Mouse (Mus musculus) gastrocnemius, postnatal 36 days (tissue): ENCODE results near the gene Ppm1l. TPM values are rescaled to one million over a fixed set of nuclear protein-coding genes. Genes with fewer than 3 reads are reported as not detected.

Experiments used
- DNase-seq, 2 experiments: peaks; one replicate each; pipeline ENCODE4 v3.0.0; 2022
- intact Hi-C: fragments of 180-260 bp; cut with DNase I; formaldehyde crosslinking; loops from one replicate; pipeline ENCODE4 v1.15.1; 2025
- total RNA-seq, 2 experiments: library from RNA; stranded (reverse); gene quantifications; 2 replicates each; pipeline ENCODE4 v1.2.3; 2021

Gene Ppm1l
- total RNA-seq, 2 experiments from 2014 or later: 71.0 to 77.5 TPM

- no peak for DNase-seq
- intact Hi-C loops: no loop called here
These were observed 255.9 kb downstream of the Ppm1l start for GRCm38 (mm10) chr3:69572561-69572960.

- no peak for DNase-seq
- intact Hi-C loops: no loop called here
These were observed 258.9 kb downstream of the Ppm1l start for GRCm38 (mm10) chr3:69575577-69575976.

DNA sequence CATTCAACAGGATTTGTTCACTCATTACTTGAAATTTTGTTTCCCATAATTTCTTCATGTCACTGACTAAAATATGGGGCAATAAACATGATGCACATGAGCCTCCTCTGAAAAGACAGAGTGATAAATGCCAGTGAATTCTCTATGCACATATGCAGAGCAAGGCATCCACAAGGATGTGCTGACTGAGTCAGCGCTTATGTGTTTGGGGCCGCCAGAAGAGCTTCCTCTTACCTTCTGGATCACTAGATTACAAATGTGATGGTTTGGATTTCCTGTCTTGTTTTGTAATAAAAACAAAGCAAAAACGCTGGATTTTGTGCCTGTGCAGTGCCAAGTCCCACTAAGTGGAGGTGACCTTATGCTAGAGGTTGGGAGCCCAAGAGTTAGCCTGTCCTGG is 260.1 kb downstream of the Ppm1l start:
- DNase-seq: no peak
- intact Hi-C loops: no loop called here

DNA sequence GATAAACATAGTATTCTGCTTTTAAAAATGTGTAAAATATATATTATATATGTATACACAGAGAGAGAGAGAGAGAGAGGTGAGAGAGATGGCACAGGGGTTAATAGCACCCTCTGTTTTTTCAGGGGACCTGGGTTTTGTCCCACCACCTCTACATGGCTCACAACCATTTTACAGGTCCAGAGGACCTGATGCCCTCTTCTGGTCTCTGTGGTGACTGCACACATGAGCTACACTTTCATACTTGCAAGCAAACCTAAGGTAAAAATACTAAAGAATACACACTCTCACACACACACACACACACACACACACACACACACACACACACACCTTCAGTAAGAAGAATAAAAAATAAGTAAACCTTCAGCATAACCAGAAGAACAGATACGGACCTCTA is 262.1 kb downstream of the Ppm1l start:
- intact Hi-C loops: no loop called here
- no peak for DNase-seq

DNA sequence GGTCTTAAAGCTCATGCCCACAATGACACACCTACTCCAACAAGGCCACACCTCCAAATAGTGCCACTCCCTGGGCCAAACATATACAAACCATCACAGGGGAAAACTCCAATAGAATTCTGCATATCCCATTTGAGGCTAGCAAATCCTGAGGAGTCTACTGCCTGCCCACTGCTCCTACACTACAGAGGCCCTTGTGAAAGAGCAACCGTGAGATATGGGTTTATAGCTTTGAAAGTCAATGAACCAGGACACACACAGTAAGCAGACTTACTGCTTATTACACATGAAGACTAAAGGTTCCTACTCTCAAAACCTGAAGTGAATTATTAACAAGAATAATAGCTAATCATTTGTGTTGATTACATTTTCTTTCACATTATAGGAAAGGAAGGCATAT is 267.1 kb downstream of the Ppm1l start:
- intact Hi-C loops: loop anchor here (5.0 kb wide), 1 partner anchor 346 kb away; no protein-coding TSS in a partner anchor
- DNase-seq: no peak

GRCm38 (mm10) chr3:69588101-69588760 is 271.6 kb downstream of the Ppm1l start:
- no peak for DNase-seq
- intact Hi-C loops: no loop called here

GRCm38 (mm10) chr3:69593426-69593825 is 276.8 kb downstream of the Ppm1l start:
- no peak for DNase-seq
- intact Hi-C loops: no loop called here

- intact Hi-C loops: no loop called here
- no peak for DNase-seq
These were observed 277.4 kb downstream of the Ppm1l start for GRCm38 (mm10) chr3:69594071-69594470.

DNA sequence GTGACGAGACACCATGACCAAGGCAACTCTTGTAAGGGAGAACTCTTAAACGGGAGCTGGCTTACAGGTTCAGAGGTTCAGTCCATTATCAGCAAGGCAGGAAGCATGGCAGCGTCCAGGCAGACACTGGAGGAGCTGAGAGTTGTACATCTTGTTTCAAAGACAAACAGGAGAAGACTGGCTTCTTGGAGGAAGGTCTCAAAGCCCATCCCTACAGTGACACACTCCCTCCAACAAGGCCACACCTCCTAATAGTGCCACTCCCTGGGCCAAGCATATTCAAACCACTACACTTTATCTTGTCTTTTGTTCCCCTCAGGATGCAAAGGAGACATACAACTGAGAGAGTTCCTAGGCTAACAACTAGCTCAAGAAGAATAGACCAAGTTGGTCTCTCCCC is 279.5 kb downstream of the Ppm1l start:
- intact Hi-C loops: loop anchor here (5.0 kb wide), 1 partner anchor 106 kb away; no protein-coding TSS in a partner anchor
- no peak for DNase-seq

- intact Hi-C loops: loop anchor here (5.0 kb wide), 1 partner anchor 105 kb away; no protein-coding TSS in a partner anchor
These were observed 280.6 kb downstream of the Ppm1l start for GRCm38 (mm10) chr3:69597211-69597610.

GRCm38 (mm10) chr3:69597816-69598215 is 281.2 kb downstream of the Ppm1l start:
- DNase-seq: no peak
- intact Hi-C loops: loop anchor here (5.0 kb wide), 1 partner anchor 104 kb away; no protein-coding TSS in a partner anchor

More at GRCm38 (mm10) chr3:69597211-69597610, 280.6 kb downstream of the Ppm1l start:
- DNase-seq: no peak

DNA sequence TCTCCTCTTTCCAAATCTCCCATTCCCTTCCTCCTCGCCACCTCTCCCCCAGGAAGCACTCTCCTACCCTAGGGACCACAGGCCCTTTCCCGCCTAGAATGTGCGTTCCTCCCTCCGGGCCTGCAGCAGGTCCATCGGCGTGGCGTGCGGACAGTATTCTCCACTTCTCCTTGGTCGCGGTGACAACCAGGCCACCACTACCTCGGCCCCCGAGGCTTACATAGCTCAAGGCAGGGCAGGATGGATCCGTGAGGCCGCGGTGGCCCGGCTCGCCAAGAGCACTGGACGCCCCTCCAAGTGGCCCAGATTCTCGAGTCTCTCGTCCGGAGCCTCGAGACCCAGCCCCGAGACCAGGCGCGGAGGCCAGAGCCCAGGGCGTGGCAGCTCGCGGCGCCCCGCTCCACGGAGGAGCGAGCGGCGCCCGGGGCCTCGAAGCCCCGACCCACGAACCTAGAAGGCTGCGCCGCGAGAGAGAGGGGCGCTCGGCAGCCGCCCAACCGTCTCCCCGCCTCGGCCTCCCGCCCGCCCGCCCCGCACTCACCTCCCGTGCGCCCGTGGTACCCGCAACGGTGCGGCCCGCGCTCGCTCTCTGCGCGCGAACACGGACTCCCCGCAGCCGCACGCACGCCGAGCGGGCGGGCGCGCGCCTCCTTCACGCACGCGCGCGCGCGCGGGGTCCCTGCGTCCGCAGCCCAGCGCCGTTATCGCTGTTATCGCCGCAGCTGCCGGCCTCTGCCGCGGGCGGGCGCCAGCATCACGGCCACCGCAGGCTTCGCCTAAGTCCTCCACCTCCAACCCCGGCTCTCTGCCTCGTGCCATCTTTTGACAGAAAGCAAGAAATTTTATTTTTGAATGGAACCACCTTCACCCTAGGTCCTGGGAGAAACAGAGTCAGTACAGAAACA is 281.9 kb downstream of the Ppm1l start, which contains the start of gene B3galnt1:
Gene B3galnt1 (minus strand): TSS at position 700 of the 905 bp plus-strand sequence.
- DNase-seq: peak; percentile 28 to 40
- intact Hi-C loops: loop anchor here (5.0 kb wide), 1 partner anchor 104 kb away; no protein-coding TSS in a partner anchor

- intact Hi-C loops: loop anchor here (5.0 kb wide), 1 partner anchor 103 kb away; no protein-coding TSS in a partner anchor
These were observed 282.5 kb downstream of the Ppm1l start for GRCm38 (mm10) chr3:69599166-69599500.

DNA sequence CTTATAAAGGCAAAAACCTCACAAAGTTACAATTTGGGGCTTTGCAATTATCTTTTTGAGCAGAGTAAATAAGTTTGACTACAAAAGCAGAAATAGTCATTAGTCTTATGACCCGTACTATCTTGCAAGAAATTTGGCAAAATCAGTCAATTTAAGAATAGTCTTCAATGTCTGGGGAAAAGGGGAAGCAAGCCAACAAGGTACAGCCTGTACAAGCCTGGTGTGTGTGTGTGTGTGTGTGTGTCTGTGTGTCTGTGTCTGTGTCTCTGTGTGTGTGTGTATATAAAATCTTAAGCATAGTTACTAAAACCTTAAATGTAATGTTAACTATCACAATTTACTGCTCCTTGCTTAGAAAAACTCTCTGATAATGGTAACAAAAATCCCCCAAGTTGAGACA is 290.3 kb downstream of the Ppm1l start:
- intact Hi-C loops: no loop called here
- no peak for DNase-seq

More at GRCm38 (mm10) chr3:69599166-69599500, 282.5 kb downstream of the Ppm1l start:
- DNase-seq: no peak

DNA sequence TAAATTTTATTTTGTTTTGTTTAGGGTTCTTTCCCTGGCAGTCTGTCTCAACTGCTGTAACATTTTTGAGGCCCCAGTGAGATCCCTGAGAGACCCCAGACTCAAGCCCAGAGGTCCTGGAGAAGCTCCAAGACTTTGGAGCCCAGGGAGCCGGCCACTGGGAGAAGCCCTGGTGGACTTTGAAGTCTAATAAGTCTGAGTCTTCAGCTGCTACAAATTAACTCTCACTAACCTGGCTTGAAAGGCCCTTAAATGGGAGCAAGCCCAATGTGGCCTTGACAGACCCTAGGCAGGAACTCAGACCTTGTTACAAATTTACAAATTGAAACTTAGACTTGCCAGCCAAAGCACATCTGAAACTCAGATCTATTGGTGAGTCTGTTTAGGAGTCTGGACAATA is 290.8 kb downstream of the Ppm1l start:
- no peak for DNase-seq
- intact Hi-C loops: no loop called here

DNA sequence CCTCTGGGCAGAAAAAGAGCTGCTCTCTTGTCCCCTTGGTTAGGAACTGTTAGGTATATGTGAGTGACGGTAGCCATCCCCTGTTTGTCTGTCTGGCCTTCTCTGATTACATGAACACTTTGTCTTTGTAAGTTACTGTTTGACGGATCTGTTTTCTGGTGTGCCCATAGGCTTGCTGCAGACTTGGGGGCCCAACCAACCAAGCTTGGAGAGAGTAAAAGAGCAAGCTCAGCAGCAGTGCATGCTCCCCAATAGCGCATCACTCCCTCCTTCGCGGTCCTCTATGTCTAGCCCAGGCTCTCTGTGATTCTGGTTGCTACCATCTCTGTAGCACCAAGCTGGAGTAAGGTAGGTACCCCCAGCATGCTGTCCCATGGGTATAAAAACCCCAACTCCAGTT is 291.2 kb downstream of the Ppm1l start:
- intact Hi-C loops: no loop called here
- no peak for DNase-seq

Other genes with a start within 250 kb of the Ppm1l start
- gene Kpna4, start 189.7 kb upstream of the Ppm1l start, total RNA-seq: 100 to 1,000 TPM; 103 to 111 TPM
- gene Arl14, start 94.4 kb upstream of the Ppm1l start, total RNA-seq: not detected